Mouse (Mus musculus): Measurements from ENCODE around the gene Pak2.
"Not testable (repeated sequence)": the region's sequence is repeated elsewhere in the genome, so short reads cannot be mapped to it uniquely, and the experiment has no call there.

Pak2 gene

DNA sequence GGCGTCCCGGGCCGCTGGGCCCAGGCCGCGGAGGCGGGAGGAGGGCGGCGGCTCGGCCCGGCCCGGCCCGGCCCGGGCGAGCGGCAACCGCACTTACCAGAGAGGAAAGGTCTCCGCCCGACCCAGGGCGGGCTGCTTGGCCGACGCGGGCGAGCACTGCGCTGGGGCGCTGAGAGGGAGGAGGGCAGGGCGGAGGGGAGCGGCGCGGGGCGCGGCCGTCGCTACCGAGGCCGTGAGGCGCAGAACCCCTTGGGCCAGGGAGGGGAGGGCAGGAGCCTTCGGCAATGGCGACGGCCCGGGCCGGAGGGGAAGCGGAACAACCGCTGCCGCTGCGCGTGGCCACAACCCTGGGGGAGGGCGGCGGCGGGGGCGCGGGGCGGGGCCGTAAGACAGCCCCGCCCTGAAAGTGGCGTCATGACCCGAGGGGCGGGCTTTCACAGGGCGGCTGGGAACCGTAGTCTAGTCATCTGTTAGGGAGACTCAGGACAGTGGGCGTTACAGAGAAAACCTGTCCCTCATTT lies at the start of gene Pak2:
Gene Pak2, minus strand, starts transcription at position 352 of the 521 bp plus-strand sequence.
- DNase-seq (ENCODE audit: low spot score), result peak; percentile 81

DNA sequence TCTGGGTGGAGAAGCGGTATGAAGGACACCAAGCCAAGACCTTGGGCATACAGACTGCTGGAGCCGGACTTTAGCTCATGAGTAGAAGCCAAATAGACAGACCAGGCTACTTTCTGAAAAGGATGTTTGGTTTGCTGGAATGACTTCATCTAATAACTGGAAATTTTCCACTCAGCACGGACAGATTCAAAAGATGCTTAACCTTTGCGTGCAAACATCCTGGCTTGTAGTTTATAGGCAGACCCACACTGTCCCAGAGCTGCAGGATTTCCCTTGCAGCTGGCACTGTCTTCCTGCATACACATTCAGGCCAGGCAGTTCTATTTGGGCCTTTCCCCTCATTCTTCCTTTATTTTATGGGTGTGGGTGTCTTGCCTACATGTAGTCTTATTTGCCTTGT lies 47.9 kb upstream of the Pak2 start:
- DNase-seq (ENCODE audit: low spot score), result no peak

DNA sequence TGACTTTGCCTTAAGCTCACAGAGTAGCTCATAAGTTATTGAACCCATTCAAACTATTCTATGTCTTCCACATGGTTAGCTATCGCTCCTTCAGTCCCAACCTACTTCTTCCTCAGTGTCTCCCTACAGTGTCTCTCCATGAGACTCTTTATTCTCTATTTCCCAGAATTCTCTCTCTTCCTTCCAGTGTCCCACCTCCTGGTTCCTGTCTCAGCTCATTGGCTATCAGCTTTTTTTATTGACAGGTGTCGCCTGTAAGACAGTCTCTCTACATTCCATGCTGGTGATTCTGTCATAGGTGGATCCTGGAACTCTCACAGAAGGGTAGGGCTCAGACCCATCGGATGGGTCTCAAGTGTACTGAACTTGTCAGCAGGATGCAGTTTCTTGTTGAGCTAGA lies 46.2 kb upstream of the Pak2 start:
- no peak for DNase-seq (ENCODE audit: low spot score)

DNA sequence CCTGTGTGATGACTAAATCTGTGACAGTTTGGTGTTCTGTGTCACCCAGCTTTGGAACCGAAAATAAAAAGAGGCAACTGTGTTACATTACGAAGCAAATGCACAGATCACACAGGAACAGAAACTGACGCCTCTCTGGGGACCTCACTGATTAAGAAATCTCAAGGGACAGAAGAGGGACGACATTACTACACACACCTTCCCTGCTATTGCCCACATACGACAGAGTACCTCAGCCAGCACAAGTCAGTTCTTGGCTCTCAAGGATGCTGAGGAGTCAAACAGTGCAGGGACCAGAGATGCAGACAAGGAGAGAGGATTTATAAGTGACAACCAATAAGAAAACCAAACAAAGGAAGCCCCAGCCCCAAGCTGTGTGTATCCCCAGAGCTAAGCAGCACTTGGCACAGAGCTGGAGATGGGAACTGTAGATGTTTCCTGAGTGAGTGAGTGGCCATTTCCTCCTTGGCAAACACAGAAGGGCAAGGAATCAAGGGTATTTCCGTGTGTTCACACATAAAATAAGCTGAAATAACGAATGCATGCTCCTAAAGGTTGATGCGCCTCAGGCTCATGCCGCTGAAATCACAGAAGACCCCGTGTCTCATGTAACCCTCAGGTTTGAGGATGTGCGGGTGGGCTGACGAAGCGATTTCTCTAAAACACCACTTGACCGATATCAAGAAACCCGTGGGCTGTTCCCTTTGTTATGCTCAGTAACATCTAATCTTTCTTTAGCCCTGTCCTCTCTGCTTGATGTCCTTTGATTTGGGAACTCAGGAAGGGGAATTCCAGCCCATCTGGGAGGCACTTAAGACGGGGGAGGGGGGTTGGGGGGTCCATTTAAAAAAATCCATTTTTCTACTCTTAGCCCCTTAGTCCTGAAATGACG lies 45.5 kb upstream of the Pak2 start:
- DNase-seq (ENCODE audit: low spot score), result no peak

DNA sequence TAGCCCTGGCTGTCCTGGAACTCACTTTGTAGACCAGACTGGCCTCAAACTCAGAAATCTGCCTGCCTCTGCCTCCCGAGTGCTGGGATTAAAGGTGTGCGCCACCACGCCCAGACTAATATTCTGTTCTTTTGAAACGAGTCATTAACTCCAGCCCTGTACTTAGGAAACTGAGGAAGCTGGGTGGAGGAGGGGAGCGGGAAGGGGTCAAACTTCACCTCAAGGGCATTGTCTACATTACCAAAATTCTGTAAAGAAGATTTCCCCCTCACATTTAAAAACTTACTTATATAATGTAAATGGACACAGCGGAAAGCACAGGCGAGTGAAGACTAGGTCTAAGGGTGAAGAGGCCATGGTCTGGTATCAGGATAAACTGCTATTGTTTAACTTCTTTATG lies 44.9 kb upstream of the Pak2 start:
- no peak for DNase-seq (ENCODE audit: low spot score)

DNA sequence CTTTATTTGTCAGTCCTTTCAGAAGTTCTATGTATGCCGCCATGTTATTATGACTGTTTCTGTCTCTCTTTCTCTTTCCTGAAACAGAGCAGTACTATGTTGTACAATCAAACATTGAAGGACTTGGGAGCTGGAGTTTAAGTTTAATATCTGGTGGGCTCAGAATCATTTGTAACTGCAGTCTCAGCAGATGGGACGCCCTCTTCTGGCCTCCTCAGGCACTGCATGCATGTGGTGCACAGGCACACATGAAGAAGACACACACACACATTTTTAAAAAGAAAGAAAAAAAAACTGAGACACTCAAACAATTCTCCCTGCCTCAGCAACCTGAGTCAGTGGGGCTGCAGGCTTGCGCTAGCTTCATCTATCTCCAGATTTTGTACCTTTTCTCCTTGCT lies 41.3 kb upstream of the Pak2 start:
- DNase-seq (ENCODE audit: low spot score), result no peak

DNA sequence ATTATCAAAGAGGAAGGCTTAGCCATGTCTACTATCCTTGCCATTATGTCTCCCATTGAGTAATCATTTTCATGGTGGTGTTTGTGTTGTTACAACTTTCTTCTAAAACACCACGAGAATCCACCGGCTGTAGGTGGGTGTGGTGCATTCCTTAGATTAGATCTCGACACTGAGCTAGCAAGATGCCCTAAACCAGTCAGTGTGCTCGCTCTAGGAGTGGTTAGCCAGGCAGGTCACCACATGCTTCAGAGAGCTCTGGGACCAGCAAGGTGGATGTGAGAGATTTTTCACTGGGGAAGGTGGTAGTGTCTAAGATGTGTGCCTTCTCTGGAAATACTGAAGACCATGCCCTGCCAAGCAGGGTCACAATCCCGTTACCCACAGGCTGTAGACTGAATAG lies 37.0 kb upstream of the Pak2 start:
- DNase-seq (ENCODE audit: low spot score), result no peak

DNA sequence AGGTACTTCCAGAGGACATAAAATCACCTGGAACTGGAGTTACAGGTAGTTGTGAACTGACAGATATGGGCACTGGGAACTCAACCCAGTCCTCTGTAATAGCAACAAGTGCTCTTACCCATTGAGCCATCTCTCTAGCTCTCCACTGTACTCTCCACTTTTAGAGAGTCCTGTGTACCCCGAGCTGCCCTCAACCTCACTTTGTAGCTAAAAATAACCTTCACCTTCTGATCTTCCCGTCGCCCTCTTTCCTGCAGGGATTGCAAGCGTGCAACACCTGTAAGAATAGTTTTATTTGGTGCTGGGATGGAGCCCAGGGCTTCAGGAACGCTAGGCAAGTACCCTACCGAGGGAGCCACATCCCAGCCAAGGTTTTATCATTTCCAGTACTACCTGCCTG lies 36.6 kb upstream of the Pak2 start:
- no peak for DNase-seq (ENCODE audit: low spot score)

DNA sequence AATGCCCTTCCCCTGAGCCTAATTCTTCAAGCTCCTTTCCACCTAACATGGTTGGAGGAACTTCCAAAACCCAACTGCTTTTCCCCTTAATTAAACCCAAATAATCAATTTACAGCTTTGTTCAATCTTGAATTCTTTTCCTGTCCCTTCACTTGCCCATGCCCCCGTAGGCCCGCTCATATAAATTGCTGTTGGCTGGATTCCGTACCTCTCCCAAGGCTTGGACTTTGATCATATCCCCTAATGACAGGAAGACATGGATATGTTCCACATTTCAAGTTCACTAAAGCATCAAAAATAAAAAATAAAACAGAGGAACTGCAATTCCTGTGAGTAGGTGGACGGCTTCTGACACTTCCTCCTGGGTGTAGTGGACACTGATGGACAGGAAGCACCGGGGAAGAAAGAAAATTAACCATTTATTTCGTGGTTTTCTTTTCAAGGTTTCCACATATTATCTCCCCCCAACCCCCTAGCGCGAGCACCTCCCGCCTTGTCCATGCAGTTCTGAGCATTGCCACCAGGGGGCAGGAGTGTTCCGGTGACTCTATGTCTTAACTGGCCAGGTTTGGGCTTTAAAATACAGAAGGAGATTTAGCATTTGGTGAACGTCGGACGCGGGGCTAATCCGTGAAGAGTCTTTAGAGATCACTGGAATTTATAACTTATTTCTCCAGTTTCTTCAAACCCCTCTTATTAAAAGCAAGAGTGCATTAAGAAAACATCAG lies 36.0 kb upstream of the Pak2 start:
- DNase-seq (ENCODE audit: low spot score), result peak; percentile 87

DNA sequence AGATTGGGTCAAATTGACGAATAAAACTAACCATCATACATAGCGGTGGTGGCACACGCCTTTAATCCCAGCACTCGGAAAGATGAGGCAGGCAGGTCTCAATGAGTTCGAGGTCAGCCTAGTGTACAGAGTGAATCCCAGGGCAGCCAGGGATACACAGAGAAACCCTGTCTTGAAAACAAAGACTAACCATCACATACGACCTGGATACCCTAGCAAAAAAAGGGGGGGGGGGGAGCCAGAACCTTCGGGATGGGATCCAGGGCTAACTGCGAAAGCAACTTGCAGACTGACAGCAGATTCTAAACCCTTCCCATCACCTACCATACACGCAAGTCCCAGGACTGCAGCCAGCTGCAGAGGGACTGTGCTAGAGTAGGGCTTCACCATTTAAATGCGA lies 35.3 kb upstream of the Pak2 start:
- DNase-seq (ENCODE audit: low spot score), result no peak

DNA sequence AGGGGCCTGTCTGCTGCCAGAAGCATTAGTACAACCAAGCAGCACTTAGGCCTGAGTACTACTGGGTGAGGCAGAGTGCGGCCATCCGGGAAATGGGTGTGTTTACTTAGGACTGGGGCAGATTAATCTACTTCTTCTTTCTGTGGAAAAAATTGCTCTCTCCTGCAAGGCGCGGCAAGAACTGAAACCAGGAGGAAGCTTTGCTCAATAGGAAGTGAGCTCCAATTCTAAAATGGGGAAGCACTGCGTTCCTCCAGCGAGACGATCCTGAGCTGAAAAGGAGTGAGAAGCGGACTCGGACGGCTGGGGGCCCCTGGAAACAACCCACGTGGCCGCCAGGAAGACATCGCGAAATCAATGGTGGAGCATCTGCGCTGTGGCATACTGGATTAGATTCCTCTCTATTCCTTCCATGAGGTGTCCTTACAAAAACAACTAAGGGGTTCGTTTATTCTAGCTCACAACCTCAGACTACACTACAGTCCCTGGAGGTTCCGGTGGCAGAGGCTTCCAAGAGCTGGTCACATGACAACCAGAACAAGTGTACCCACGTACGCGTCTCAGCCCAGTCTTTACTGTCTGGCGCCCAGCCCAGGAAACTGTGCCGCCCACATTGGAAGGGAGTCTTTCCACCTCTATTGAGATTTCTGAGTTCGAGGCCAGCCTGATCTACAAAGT lies 34.5 kb upstream of the Pak2 start:
- DNase-seq (ENCODE audit: low spot score), result no peak

DNA sequence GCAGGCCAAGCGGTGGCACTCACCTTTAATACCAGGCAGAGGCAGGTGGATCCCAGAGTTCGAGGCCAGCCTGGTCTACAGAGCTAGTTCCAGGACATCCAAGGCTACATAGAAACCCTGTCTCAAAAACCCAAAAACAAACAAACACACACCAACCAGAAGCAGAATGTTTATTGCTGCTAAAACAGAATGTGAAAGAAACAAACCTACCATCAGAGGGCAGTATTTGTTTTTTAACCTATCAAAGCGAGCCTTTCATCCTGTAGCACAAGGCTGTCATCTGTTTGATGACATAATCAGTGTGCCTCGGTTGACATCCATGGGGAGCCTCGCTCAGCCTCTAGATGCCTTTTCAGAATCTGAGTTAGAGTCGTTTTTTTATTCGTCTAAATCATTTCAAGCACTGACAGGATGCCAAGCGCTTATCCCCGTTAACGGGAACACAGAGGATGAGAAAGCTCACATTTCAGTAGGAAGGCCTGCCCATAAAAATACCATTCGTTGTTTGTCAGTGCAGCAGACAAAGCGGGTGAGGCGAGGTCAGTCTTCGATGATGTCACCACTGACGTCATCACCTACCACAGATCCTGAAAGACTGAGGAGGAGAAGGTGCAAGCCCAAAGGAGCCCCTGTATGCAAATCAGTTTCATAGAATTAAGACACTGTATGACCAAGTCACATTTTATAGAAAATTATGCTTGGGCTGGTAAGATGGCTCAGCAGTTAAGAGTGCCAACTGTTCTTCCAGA lies 32.0 kb upstream of the Pak2 start:
- no peak for DNase-seq (ENCODE audit: low spot score)

DNA sequence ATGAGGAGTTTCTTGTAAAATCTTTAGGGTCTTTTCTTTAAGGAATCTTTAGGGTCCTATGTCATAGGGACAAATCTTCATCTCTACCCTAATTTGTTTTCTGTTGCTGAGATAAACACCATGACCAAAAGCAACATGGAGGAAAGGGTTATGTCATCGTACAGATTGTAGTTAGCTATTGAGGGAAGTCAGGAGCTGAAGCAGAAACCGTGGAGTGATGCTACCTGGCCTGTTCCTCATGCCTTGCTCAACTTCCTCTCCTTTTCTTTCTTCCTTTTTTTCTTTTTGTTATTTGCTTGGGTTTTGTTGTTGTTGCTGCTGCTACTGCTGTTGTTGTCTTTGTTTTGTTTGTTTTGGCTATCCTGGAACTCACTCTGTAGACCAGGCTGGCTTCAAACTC lies 29.4 kb upstream of the Pak2 start:
- DNase-seq (ENCODE audit: low spot score), result no peak

DNA sequence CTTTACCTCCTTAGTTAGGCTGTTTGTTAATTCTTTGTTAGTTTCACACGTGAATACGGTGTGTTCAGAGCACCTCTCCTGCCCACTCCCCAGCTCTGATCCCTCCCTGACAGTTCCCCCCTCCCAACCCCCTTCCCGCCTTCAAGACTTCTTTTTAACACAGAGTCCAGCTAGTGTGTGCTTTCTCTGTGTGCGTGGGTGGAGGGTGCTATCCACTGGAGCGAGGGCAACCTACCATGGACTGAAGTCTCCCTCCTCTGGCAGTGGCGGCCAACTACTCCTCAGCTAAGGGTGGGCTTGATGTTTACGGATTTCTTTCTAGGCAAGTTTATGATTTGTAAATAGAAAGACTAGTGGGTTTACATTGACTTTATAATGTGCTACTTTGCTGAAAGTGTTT lies 29.0 kb upstream of the Pak2 start:
- DNase-seq (ENCODE audit: low spot score), result no peak

DNA sequence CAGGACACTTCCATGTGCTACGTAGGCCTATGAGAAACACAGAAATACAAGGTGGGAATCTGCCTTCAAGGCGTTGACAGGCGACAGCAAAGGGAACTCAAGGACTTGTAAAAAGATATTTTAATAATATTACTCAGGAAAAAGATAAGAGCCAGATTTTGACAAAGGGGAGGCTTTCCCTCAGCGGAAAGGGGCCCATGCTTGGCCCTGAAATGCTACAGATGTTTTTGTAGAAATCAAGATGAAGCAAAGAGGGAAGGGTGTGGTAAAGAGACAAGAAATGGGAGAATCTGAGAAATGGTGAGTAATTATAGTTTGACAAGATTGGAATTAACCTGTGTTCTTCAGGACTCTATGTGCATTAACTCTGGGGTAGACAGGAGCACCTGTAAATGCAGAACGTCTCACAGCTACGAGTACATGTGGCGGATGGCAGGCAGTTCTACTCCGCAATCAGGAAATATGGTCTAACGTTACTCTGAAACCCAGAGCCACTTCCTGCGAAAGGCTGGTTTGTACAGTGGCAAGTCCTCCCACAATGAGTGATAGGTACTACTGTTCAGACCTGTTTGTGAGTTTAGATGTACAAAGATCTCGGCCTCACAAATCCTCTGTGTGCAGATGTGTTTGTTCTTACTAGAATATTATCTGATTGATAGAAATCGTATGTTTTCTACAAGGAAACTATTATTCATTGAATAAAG lies 28.4 kb upstream of the Pak2 start:
- no peak for DNase-seq (ENCODE audit: low spot score)

DNA sequence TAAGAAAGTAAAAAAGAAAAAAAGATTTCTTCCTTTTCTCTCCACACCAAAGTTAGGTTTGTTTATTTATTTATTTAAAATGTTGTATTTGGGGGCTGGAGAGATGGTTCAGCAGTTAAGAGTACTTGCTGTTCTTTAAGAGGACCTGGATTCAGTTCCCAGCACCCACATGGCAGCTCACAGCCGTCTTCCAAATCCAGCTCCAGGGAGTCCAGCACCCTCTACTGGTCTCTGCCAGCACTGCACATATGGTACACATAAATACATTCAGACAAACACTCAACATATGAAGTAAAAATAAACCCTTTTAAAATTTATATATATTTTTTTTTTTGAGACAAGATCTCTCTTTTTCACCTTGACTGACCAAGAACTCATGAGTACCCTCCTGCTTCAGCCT lies 26.6 kb upstream of the Pak2 start:
- DNase-seq (ENCODE audit: low spot score), result no peak

DNA sequence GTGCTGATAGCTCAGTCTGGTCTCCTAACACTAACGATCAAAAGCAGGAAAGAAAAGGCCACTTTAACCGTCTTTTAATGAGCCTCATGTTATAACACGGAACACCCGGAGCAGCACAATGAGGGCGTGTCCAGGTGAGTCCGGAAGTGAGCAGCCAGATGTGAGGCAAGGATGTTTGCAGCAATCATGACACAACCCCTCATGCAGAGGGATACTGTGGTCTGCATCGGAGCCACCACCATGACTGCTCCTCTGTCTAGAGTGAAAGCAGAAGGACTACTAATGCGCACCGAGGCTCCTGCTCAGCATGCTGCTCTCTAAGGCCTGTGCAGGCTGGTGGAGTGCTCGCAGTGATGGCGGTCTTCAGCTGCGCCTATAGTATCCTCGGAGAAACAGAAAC lies 23.2 kb upstream of the Pak2 start:
- no peak for DNase-seq (ENCODE audit: low spot score)

DNA sequence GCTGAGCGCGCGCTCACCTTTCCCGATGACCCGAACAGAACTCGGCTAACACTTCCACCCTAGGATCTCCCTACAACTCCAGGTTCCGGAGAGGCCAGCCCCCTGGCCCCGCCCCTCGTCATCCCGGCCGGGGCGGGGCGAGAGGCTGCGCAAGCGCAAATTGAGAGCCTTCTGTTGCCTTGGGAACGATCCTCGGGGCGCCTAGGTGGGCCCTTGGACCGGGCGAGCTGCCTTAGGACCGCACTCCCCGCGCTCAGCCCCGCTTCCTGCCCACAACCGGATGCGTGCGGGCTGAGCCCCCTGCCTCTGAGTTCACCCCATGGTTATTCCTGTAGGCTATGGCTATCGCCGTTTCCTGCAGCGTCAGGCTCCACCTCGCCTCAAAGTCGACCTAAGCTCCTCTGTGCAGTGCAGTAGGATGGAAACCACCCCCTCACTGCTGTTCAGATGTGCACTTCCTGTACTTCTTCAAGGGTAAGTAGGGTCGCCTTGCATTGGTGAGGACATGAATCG lies 20.6 kb upstream of the Pak2 start, which contains the start of the genes Pigx and Cep19:
Gene Pigx, minus strand, starts transcription at position 103 of the 513 bp plus-strand sequence.
Gene Cep19, plus strand, starts transcription at position 163 of the 513 bp plus-strand sequence.
- DNase-seq (ENCODE audit: low spot score), result peak; percentile 88

DNA sequence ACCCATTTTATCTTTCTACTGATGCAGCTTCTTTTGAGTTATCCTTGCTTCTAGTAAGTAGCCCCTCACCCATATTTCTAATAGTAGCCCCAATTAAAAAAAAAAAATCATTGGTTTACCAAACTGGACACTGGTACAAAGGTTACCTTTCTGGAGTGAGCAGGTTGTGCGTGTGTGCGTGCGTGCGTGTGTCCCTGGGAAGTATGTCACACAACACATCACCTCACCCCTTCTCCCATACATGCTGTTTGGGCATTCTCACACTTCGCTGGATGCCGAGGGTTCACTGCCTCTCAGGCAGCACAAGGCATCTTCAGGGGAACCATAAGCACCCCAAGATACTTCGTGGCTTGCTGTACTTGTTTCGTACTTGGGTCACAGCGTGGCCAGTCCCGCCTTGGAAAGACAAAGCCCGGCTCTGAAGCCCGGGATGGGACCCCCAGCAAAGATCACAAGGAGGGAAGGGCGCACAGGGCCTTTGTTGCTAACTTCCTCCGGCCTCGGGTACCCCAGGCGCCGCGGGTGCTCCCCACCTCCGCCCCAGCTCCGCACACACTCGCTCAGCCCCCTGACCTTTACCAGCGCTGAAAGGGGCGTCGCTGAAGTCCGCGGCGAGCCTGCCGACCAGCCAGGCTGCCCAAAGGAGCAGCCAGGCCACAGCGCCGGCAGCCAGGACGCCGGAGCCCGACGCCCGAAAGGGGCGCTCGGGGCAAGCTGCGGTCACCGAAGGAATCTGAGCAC lies 19.9 kb upstream of the Pak2 start:
- DNase-seq (ENCODE audit: low spot score), result no peak

DNA sequence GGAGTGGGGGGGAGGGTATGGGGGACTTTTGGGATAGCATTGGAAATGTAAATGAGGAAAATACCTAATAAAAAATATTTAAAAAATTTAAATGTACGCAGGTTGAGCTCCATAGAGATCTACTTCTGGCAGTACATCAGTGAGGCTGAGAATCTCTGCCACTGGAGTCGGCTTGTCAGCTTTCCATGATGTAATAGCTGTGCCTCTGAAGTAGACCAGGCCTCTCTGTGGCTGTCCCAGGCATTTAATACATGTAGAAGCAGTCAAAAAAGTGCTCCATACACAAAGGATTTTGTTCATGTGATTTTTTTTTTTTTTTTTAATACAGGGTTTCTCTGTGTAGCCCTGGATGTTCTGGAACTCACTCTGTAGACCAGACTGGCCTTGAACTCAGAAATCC lies 18.6 kb upstream of the Pak2 start:
- not testable (repeated sequence) for DNase-seq (ENCODE audit: low spot score)

Data from urinary bladder, postnatal 25 days (tissue).